Mouse (Mus musculus) cerebellum, adult 2 months (tissue): ENCODE results near the gene Gcnt3.

ENCODE experiments used
- CTCF ChIP-seq: fragments of 200-500 bp; IDR thresholded peaks from 2 replicates; pipeline ENCODE4 v1.5.1; 2011; ENCODE audit warnings: low read depth, mild to moderate bottlenecking, control low read depth, low read length, moderate library complexity, borderline replicate concordance; ENCODE audit not compliant: insufficient read depth
- POLR2A ChIP-seq: fragments of 200-500 bp; IDR thresholded peaks from 2 replicates; pipeline ENCODE4 v1.6.1; 2011; ENCODE audit warnings: low read length, control low read depth, borderline replicate concordance; ENCODE audit not compliant: insufficient read depth

GRCm38 (mm10) chr9:70040570-70040969 lies 2.7 kb upstream of the Gcnt3 start:
- TF ChIP-seq CTCF (no peak), POLR2A (no peak)
